Mouse (Mus musculus) left cerebral cortex, adult 8-10 months (tissue): Measurements from ENCODE around the gene Ap1s3. TPM values are rescaled to one million over a fixed set of nuclear protein-coding genes. Genes with fewer than 3 reads are reported as not detected.

ENCODE experiments used
- DNase-seq, 2 experiments: peaks; one replicate each; pipeline ENCODE4 v3.0.0; 2022; ENCODE audit warnings: low spot score in 2 of 2
- total RNA-seq, 4 experiments: library from RNA; stranded (reverse); gene quantifications; 2 replicates each; pipeline ENCODE4 v1.2.4; 2022

Ap1s3 gene
- total RNA-seq = 1 to 10 TPM; 2.2 to 5.1 (median 4.3) TPM

GRCm38 (mm10) chr1:79671543-79672337 lies at the start of gene Ap1s3:
TSS of gene Ap1s3 (minus strand) at chr1:79671972.
- peak; percentile 18 to 23 for DNase-seq

GRCm38 (mm10) chr1:79714152-79714923 lies 42.6 kb upstream of the Ap1s3 start:
- DNase-seq = no peak

DNA sequence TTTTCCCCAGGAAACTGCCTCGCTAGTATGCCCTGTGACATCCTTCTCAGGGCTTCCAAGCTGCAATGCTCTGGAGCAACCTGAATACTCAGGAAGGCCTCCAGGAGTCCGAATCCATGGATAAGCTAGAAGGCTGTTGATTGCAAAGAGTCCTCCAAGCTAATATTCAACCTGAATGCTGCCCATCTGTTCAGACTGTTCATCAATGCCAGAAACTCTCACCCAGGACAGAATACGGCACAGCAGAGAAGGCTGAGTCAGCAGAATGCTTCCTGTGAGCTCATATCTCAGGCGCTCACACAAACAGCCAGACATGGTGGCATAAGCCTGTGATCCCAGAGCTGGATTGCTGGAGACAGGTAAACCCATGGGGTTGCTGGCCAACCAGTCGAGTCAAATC lies 41.3 kb upstream of the Ap1s3 start:
- DNase-seq = no peak

GRCm38 (mm10) chr1:79711147-79712126 lies 39.7 kb upstream of the Ap1s3 start:
- DNase-seq = peak in 1 of 2 experiments; percentile 48

- no peak for DNase-seq
Measured at GRCm38 (mm10) chr1:79710678-79711077, 38.9 kb upstream of the Ap1s3 start.

DNA sequence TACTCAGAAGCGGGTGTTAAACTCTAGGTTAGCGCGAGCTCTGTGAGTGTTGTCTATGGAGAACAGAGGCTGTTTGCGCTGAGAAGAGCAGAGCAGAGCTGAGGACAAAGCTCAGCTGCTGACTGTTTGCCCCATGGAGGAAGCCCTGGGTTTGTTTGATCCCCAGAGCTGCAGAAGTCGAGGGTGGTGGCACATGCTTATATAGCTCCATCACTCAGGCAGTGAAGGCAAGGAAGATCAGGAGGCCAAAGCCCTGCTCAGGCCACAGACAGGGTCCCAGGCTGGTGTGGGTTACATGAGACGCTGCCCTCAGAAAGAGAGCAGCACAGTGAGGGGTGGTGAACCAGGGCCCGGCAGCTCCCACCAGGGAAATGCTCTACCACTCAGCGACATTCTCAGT lies 38.4 kb upstream of the Ap1s3 start:
- DNase-seq = no peak

DNA sequence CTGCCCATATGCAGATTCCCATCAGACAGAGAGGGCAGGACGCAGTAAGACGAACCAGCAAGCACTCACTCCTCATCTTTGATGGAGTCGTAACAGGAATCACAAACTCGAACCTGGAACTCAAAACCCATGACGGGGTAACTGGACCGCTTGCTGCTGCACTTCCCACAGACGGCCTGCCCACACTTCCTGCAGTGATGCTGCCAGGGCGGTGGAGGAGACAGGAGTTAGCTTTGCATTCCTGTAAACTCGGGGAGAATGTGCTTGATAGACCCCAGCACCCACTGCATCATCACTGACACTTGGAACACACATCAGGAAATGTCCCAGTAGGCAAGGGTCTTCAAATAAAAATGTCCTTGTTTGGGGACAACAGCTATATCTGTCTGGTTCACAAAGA lies 35.6 kb upstream of the Ap1s3 start:
- DNase-seq = no peak

DNA sequence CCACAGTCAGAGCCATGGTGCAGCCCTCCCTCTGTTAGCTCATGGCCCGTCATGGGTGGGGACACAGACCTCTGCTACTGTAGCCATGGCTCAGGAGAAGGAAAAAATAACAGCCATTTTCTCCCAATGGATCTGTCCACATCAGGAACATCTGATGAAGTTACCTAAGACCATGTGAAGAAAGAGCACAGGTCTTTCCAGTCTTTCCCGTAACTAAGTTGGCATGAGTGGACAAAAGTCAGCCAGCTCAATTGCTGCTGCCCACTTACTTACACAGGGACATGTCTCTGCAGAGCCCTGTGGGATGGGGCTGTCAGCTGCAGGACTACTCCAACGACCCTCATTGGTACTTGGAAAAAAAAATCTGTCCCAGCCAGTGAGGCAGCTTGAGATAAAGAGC lies 34.9 kb upstream of the Ap1s3 start:
- DNase-seq = no peak

DNA sequence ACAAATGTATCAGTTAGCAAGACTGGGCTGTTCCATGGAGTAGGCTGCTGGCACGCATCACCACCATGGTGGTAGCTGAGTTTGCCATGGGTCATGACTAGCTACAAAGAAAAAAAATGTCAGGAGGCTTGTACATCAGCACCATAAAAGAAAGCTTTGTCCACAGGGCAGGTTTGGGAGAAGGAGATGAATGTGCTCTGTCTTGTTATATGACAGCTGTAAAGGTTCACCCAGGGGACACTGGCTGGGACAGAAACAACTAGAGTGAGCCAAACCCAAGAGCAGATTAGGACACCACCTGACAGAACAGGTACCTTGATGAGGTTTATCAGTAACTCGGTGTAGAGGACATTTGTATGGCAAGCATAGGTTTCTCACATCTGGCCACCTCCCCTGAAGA lies 32.9 kb upstream of the Ap1s3 start:
- DNase-seq = no peak

DNA sequence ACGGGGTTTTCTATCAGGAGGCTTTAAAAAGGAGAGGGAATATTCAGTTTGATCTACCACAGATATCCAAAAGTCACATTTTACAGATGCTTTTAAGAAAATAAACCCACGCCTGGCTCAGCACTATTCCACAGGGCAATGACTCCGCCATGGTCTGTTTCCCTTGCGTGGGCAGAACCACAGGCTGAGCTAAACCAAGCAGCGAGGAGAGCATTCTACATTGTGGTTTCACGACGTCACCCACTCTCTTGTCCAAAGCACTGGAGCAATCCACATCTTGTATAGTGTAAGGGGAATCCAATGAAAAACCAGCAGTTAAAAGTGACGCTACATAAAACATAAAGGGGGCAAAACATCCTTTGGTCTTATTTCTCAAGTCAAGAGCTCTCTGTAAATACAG lies 31.7 kb upstream of the Ap1s3 start:
- DNase-seq = no peak

- no peak for DNase-seq
Measured at GRCm38 (mm10) chr1:79698506-79698905, 26.7 kb upstream of the Ap1s3 start.

DNA sequence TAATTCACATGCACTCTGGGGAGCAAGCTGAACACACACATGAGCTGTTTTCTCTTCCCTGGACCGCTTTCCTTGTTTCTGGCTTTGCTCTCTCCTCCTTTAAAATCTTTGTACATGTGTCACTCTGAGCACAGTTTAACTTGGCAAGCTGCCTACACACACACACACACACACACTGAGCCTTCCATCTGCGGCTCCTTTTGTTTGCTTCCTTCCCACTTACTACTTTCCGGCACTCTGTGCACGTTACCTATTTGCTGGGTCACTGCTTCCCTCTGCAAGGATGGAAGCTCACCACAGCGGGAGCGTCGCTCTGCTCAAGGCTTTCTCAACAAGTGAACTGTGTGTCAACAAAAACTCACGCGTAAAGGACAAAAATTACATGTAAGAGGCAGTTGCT lies 25.6 kb upstream of the Ap1s3 start:
- DNase-seq = no peak

- DNase-seq = no peak
Measured at GRCm38 (mm10) chr1:79696933-79697332, 25.2 kb upstream of the Ap1s3 start.

GRCm38 (mm10) chr1:79692482-79692881 lies 20.7 kb upstream of the Ap1s3 start:
- no peak for DNase-seq

DNA sequence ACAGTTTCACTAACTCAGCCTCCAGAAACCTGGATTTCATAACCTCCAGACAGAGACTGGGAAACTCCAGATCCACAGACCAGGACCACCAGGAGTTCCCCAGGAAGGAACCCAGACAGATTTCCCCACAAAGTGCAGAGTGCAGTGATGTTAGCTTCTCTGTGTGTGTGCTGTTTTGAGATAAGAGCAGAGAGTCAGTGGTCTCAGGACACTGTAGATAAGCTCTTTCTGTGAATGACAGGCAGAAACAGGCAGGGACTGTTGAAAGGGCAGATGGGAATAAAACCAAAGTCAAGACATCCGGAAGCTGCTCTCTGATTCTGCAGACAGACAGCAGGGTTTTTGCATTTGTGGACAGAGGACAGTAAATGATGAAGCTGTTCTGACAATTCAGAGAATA lies 15.5 kb upstream of the Ap1s3 start:
- no peak for DNase-seq

DNA sequence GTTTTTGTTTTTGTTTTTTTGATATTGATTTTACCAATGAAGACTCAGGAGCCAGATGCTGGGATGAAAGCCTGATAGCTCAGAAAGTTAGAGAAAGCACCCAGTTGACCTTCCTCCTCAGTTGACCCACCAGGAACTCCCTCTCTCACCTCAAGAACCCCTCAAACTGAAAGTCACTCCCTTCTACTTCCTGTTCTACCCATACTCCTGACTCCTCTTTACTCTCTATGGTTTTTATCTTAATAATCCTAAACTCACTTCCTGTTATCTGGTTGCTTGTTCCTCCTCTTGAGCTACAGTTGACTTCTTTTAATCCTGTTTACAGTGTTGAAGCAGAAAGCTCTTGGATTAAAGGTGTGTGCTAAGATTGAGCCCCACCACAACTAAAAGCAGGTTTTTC lies 12.3 kb upstream of the Ap1s3 start:
- DNase-seq = no peak

DNA sequence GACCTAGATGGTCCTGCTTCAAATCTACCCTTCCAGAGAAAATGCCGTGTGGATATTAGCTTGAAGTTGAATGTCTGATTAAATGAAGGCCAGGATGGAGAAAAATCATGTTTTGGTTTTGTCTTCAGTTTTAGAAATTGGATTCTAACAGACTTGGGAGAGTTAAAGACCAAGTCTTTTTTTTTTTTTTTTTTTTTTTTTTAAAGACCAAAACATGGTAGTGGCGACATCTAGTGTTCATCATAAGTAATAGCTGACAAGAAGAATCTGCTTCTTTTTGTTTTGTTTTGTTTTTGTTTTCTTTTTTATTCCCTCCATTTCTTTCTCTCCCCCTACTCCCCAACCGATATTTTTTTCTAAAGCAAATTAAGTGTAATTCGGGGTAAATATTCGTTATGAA lies 11.2 kb upstream of the Ap1s3 start:
- DNase-seq = no peak

- DNase-seq = no peak
Measured at GRCm38 (mm10) chr1:79680777-79681176, 9.0 kb upstream of the Ap1s3 start.

GRCm38 (mm10) chr1:79678117-79678684 lies 6.4 kb upstream of the Ap1s3 start:
- DNase-seq = no peak

GRCm38 (mm10) chr1:79675716-79676115 lies 3.9 kb upstream of the Ap1s3 start:
- DNase-seq = no peak

DNA sequence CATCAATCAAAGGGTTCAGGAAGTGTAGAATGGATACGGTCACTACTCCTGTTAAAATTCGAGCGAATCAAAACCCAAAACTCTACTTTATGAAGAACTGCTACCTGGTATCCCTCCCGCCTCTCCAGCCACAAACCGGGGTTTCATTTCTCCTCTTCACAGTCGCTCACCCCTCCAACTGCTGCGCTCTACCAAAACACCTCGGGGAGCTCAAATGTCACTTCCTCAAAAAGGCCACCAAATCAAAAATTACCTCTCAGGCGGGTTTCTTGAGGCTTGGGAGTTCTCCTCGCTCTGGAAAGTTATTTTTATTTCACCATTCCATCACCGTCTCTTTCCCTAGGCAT lies 603 bp downstream of the Ap1s3 start:
- no peak for DNase-seq
